In genomic region chr6:60765696-60766095, GRCm38 (mm10) we compare ENCODE assay signal across 23 mouse cellular contexts.
DNase-seq lines count a peak whose midpoint lies in the region; ATAC-seq and TF ChIP-seq lines count a peak whose summit lies in the region.
"Had no signal": no experiment of that assay in that cellular context is flagged by ENCODE, and none has a peak within 500 bp of the region (broad histone marks: within the 10 kb centered on the region; RNA-seq: fewer than 3 reads in every experiment).

No protein-coding gene starts in this region.

- H3K27ac ChIP-seq in layer of hippocampus, adult 2 months: no peak overlapping the region
- no peak overlapping the region for H3K27ac ChIP-seq in liver, embryonic 12.5 days
- H3K27ac ChIP-seq: embryonic facial prominence, embryonic 15.5 days; forebrain, embryonic 10.5 days; heart, embryonic 10.5 days; hindbrain, embryonic 12.5 days had no signal

- H3K9ac ChIP-seq in liver, embryonic 12.5 days: no peak overlapping the region
- H3K9ac ChIP-seq: embryonic facial prominence, embryonic 15.5 days; hindbrain, embryonic 12.5 days had no signal

- no peaks in the 10 kb centered on the region for H3K9me3 ChIP-seq in liver, embryonic 12.5 days (replicated peaks)
- H3K9me3 ChIP-seq: embryonic facial prominence, embryonic 15.5 days; forebrain, embryonic 10.5 days; heart, embryonic 10.5 days; hindbrain, embryonic 12.5 days had no signal

- ATAC-seq in liver, embryonic 12.5 days: no peak
- ATAC-seq: forebrain, embryonic 14.5 days had no signal

- 75% methylated on average over 3 of the region's 3 CpGs for WGBS in liver, embryonic 12.5 days (ENCODE audit: insufficient replicate concordance)

- H3K4me3 ChIP-seq in layer of hippocampus, adult 2 months: no peak overlapping the region
- H3K4me3 ChIP-seq in liver, embryonic 12.5 days: no peak overlapping the region
- H3K4me3 ChIP-seq: embryonic facial prominence, embryonic 15.5 days; erythroblast, embryonic 14.5 days; forebrain, embryonic 10.5 days; heart, embryonic 10.5 days; hindbrain, embryonic 12.5 days had no signal

- TF ChIP-seq CTCF in layer of hippocampus, adult 2 months (conservative IDR thresholded peaks at IDR 0.05): no peak

- no peak overlapping the region for H3K4me2 ChIP-seq in liver, embryonic 12.5 days
- H3K4me2 ChIP-seq: embryonic facial prominence, embryonic 15.5 days; hindbrain, embryonic 12.5 days had no signal

- no peaks in the 10 kb centered on the region for H3K27me3 ChIP-seq in liver, embryonic 12.5 days (replicated peaks)
- H3K27me3 ChIP-seq: embryonic facial prominence, embryonic 15.5 days; hindbrain, embryonic 12.5 days had no signal

- H3K4me1 ChIP-seq in liver, embryonic 12.5 days: no peaks in the 10 kb centered on the region
- H3K4me1 ChIP-seq: embryonic facial prominence, embryonic 15.5 days; forebrain, embryonic 10.5 days; heart, embryonic 10.5 days; hindbrain, embryonic 12.5 days had no signal

- DNase-seq in layer of hippocampus, adult 2 months (ENCODE audit: low spot score in 2 of 2): peak; percentile 25 to 27
- DNase-seq in layer of hippocampus, postnatal 14 days (ENCODE audit: low spot score in 2 of 2): no peak
- peak; percentile 63 for DNase-seq in right cerebral cortex, adult 18-20 months
- no peak for DNase-seq in right cerebral cortex, postnatal 10 days (ENCODE audit: low spot score in 2 of 2)
- peak; percentile 25 to 56 for DNase-seq in left cerebral cortex, postnatal 14 days (ENCODE audit: low spot score in 2 of 2)
- peak; percentile 17 to 25 for DNase-seq in left cerebral cortex, postnatal 36 days (ENCODE audit: low spot score in 2 of 2)
- DNase-seq in thymus, adult 18-20 months: no peak
- DNase-seq: adrenal gland, adult 2 months; adrenal gland, postnatal 25 days; cerebellum, adult 2 months; cerebellum, postnatal 10 days; embryo, embryonic 11 days; gastrocnemius, postnatal 10 days; heart, adult 18-20 months; heart, postnatal 10 days; heart, postnatal 4 days had no signal

- H3K36me3 ChIP-seq in liver, embryonic 12.5 days: peaks cover 46% of the 10 kb centered on the region
- H3K36me3 ChIP-seq: embryonic facial prominence, embryonic 15.5 days; forebrain, embryonic 10.5 days; heart, embryonic 10.5 days; hindbrain, embryonic 12.5 days had no signal

- intact Hi-C loops in left cerebral cortex, postnatal 14 days (cut with DNase I): loop anchor here (2.0 kb wide), 1 partner anchor 57 kb away; no protein-coding TSS in a partner anchor
- intact Hi-C loops in left cerebral cortex, postnatal 36 days (cut with DNase I): no loop called here

Comparison
In these comparisons a context has a peak if more than half of its experiments do, and no peak if none do; other contexts are left out.
1. DNase-seq: peak in layer of hippocampus, adult 2 months (2 of 2), right cerebral cortex, adult 18-20 months (single experiment), left cerebral cortex, postnatal 14 days (2 of 2) and left cerebral cortex, postnatal 36 days (2 of 2); none in layer of hippocampus, postnatal 14 days (0 of 2), right cerebral cortex, postnatal 10 days (0 of 2) and thymus, adult 18-20 months (0 of 2).